Mouse (Mus musculus) heart, embryonic 11.5 days (tissue): ENCODE results near the gene Iqschfp. TPM values are rescaled to one million over a fixed set of nuclear protein-coding genes. Genes with fewer than 3 reads are reported as not detected.

Experiments used
- ATAC-seq: fragments of 200-750 bp; cut with Nextera tagmentation; replicated peaks from 2 replicates; pipeline ENCODE4 v1.8.0; 2017; ENCODE audit warnings: moderate library complexity; ENCODE audit not compliant: insufficient number of reproducible peaks, low FRiP score, low TSS enrichment
- H3K27ac ChIP-seq: fragments of 300-500 bp; sonication (generic); 2 replicates; pipeline ENCODE4 v1.5.1; 2014; ENCODE audit warnings: mild to moderate bottlenecking, low read depth, low read length
- H3K27me3 ChIP-seq: fragments of 300-500 bp; sonication (generic); 2 replicates; pipeline ENCODE4 v1.6.1; 2014; ENCODE audit warnings: mild to moderate bottlenecking, low read length, mixed read lengths; ENCODE audit not compliant: control insufficient read depth, insufficient read depth
- H3K36me3 ChIP-seq: fragments of 300-500 bp; sonication (generic); 2 replicates; pipeline ENCODE4 v1.6.1; 2014; ENCODE audit warnings: mild to moderate bottlenecking, low read length, moderate library complexity, mixed read lengths; ENCODE audit not compliant: control insufficient read depth, insufficient read depth
- H3K4me1 ChIP-seq: fragments of 300-500 bp; sonication (generic); 2 replicates; pipeline ENCODE4 v1.6.1; 2014; ENCODE audit warnings: low read length; ENCODE audit not compliant: control insufficient read depth, insufficient read depth
- H3K4me2 ChIP-seq: fragments of 300-500 bp; sonication (generic); 2 replicates; pipeline ENCODE4 v1.6.1; 2014; ENCODE audit warnings: mild to moderate bottlenecking, moderate library complexity
- H3K4me3 ChIP-seq: fragments of 300-500 bp; sonication (generic); 2 replicates; pipeline ENCODE4 v1.5.1; 2014; ENCODE audit warnings: low read depth, low read length
- H3K9ac ChIP-seq: fragments of 300-500 bp; sonication (generic); 2 replicates; pipeline ENCODE4 v1.6.1; 2014; ENCODE audit warnings: mild to moderate bottlenecking, low read depth, low read length, moderate library complexity
- H3K9me3 ChIP-seq: fragments of 300-500 bp; sonication (generic); replicated peaks from 2 replicates; pipeline ENCODE4 v1.6.1; 2016; ENCODE audit warnings: low read length; ENCODE audit not compliant: control insufficient read depth
- WGBS: fragments of 180-500 bp; shearing (Covaris S2); extraction: QIAGEN DNeasy Blood & Tissue Kit; methylation state at CpG from one replicate; pipeline ENCODE4 v1.1.7; 2014; ENCODE audit not compliant: insufficient replicate concordance; 5-methylcytosine and 5-hydroxymethylcytosine counted together
- polyA plus RNA-seq: library from polyadenylated mRNA; unstranded; fragments of >200 nt; fragmentation: Nextera tagmentation; extraction: Ambion mirVana; gene quantifications from 2 replicates; pipeline ENCODE4 v1.2.1, GENCODE M21; 2014

Gene Iqschfp
- polyA plus RNA-seq, 1 experiment from 2014 or later, result 0.26 TPM

DNA sequence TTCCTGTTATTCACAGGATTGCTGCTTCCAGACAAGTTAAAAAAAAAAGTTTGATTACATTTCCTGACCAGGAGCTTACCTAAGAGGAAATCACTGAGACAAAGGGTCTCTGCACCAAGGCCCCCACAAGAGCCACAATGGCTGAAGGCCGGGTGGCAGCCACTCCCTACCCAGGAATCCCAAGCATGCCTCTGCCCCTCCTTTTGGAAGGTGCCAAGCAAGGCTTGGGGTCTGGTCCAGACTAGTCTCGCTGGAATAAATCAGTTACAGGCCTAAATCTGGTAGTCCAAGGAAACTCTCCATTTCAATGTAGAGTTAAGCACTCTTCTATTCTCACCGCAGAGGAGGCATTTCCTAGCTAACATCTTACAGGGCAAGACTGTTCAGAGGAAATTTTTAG lies 600.5 kb downstream of the Iqschfp start:
- Histone ChIP-seq H3K27me3 (no peaks in the 10 kb centered on the region), H3K9ac (peak overlapping the region; percentile 90), H3K4me2 (peak overlapping the region; percentile 79), H3K4me3 (peak overlapping the region; percentile 80), H3K27ac (peak overlapping the region; percentile 98), H3K36me3 (no peaks in the 10 kb centered on the region), H3K9me3 (no peaks in the 10 kb centered on the region), H3K4me1 (peaks cover 15% of the 10 kb centered on the region)
- no peak for ATAC-seq
- WGBS, result 8% methylated on average over 3 of the region's 3 CpGs

GRCm38 (mm10) chr3:68493170-68493585 lies 601.1 kb downstream of the Iqschfp start:
- peak overlapping the region; percentile 90 for H3K9ac ChIP-seq
- peak overlapping the region; percentile 79 for H3K4me2 ChIP-seq
- H3K9me3 ChIP-seq, result no peaks in the 10 kb centered on the region
- H3K4me3 ChIP-seq, result peak overlapping the region; percentile 80
- no peaks in the 10 kb centered on the region for H3K36me3 ChIP-seq
- H3K4me1 ChIP-seq, result peaks cover 15% of the 10 kb centered on the region
- peak overlapping the region; percentile 98 for H3K27ac ChIP-seq
- H3K27me3 ChIP-seq, result no peaks in the 10 kb centered on the region
- WGBS, result 0% methylated on average over 12 of the region's 12 CpGs
- ATAC-seq, result peak; percentile 63

DNA sequence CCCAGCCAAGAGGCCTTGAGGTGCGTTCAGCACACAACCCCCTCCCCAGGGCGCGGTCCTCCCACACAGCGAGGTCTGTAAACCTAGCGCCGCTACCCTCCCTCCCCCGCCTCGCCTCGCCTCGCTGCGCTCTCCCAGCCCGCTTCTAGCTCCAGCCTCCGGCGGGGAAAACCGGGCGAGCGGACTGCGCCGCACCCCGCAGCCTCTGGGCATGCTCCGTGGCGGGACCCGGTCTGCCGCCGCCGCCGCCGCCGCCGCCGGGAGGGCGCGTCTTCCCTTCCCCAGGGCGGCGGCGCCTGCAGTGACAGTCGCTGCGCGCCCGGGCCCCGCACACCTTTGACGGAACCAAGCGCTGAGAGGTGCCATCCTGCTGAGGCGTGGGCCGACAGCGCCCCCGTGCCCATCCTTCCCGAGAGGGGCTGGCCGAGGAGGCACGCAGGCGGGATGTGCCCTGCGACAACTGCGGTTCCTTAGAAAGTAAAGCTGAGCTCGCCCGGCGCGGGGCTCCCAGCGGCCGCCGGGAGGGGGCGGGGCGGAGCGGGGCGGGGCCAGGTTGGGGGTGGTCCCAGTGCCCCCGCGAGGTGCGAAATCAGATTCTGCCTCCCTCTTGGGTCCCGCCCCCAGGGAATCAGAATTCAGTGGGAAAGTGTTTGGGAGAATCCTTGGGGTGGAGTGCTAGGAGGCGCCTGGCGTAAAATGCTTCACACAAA lies 601.7 kb downstream of the Iqschfp start:
- Histone ChIP-seq H3K36me3 (no peaks in the 10 kb centered on the region), H3K9me3 (no peaks in the 10 kb centered on the region), H3K4me3 (peak overlapping the region; percentile 80), H3K4me1 (peaks cover 15% of the 10 kb centered on the region), H3K9ac (peak overlapping the region; percentile 90), H3K27ac (peak overlapping the region; percentile 98), H3K4me2 (peak overlapping the region; percentile 79), H3K27me3 (no peaks in the 10 kb centered on the region)
- WGBS, result under 1% methylated on average over 58 of the region's 70 CpGs
- ATAC-seq, result peak; percentile 79

DNA sequence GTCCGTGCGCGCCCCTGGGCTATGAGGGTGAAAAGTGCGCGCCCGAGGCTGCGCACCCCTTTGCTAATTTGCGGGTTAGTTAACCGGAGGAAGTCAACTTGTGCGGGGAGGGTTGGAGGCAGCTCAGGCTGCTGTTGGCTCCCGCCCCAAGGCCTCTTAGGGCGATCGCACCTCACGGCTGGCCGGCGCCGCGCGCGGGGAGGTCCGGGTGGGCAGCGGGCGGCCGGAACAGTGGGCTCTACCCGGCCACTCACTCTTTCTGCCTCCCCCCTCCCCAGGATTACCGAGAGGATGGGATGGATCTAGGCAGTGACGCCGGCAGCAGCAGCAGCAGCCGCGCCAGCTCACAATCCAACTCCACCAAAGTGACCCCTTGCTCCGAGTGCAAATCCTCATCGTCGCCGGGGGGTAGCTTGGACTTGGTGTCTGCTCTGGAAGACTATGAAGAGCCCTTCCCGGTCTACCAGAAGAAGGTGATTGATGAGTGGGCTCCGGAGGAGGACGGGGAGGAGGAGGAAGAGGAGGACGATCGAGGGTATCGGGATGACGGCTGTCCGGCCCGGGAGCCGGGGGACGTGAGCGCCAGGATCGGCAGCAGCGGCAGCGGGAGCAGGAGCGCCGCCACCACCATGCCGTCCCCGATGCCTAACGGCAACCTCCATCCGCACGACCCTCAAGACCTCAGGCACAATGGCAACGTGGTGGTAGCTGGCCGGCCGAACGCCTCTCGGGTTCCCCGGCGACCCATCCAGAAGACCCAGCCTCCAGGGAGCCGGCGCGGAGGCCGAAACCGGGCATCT lies 602.5 kb downstream of the Iqschfp start:
- peak overlapping the region; percentile 79 for H3K4me2 ChIP-seq
- H3K4me1 ChIP-seq, result peaks cover 21% of the 10 kb centered on the region
- no peaks in the 10 kb centered on the region for H3K36me3 ChIP-seq
- H3K27ac ChIP-seq, result peak overlapping the region; percentile 98
- H3K9me3 ChIP-seq, result no peaks in the 10 kb centered on the region
- peak overlapping the region; percentile 80 for H3K4me3 ChIP-seq
- peak; percentile 51 for ATAC-seq
- H3K9ac ChIP-seq, result peak overlapping the region; percentile 90
- under 1% methylated on average over 68 of the region's 68 CpGs for WGBS
- H3K27me3 ChIP-seq, result no peaks in the 10 kb centered on the region

GRCm38 (mm10) chr3:68495096-68495735 lies 603.2 kb downstream of the Iqschfp start:
- Histone ChIP-seq H3K9me3 (no peaks in the 10 kb centered on the region), H3K36me3 (no peaks in the 10 kb centered on the region), H3K4me1 (peaks cover 25% of the 10 kb centered on the region), H3K9ac (peak overlapping the region; percentile 90), H3K4me2 (peak overlapping the region; percentile 79), H3K4me3 (peak overlapping the region; percentile 80), H3K27ac (peak overlapping the region; percentile 98), H3K27me3 (no peaks in the 10 kb centered on the region)
- under 1% methylated on average over 37 of the region's 38 CpGs for WGBS
- peak; percentile 35; the same call in 1 of the 2 replicates for ATAC-seq

- no peak for ATAC-seq
- WGBS, result 1% methylated on average over 9 of the region's 9 CpGs
- Histone ChIP-seq H3K9me3 (no peaks in the 10 kb centered on the region), H3K4me3 (peak overlapping the region; percentile 80), H3K4me1 (peaks cover 30% of the 10 kb centered on the region), H3K27ac (peak overlapping the region; percentile 98), H3K4me2 (peak overlapping the region; percentile 79), H3K9ac (peak overlapping the region; percentile 90), H3K27me3 (no peaks in the 10 kb centered on the region), H3K36me3 (no peaks in the 10 kb centered on the region)
Observed at GRCm38 (mm10) chr3:68495736-68496242, 603.8 kb downstream of the Iqschfp start.

DNA sequence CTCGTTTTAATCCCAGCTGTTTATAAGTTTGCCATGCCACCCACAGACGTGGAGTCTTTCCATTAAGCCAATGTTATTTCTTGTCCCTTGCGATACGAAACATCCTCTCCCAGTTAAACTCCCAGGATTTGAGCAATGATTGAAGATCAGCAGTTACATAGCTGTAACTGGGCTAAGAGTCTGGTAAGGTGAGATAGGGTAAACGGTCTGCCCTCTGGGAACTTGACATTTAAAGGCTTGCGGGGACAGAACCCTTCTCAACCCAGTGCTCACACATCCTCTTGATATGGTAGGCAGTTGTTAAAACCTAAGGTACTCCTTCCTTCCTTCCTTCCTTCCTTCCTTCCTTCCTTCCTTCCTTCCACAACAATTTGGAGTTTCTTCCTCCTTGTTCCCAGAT lies 604.5 kb downstream of the Iqschfp start:
- Histone ChIP-seq H3K9me3 (no peaks in the 10 kb centered on the region), H3K4me2 (peak overlapping the region; percentile 79), H3K36me3 (no peaks in the 10 kb centered on the region), H3K4me3 (peak overlapping the region; percentile 80; the same call in 1 of the 2 replicates), H3K27ac (no peak overlapping the region), H3K27me3 (no peaks in the 10 kb centered on the region), H3K4me1 (peaks cover 34% of the 10 kb centered on the region), H3K9ac (0 out of 2 replicates have a peak overlapping the region, but pooled peaks have one; percentile 6)
- ATAC-seq, result no peak
- 32% methylated on average over 6 of the region's 6 CpGs for WGBS

DNA sequence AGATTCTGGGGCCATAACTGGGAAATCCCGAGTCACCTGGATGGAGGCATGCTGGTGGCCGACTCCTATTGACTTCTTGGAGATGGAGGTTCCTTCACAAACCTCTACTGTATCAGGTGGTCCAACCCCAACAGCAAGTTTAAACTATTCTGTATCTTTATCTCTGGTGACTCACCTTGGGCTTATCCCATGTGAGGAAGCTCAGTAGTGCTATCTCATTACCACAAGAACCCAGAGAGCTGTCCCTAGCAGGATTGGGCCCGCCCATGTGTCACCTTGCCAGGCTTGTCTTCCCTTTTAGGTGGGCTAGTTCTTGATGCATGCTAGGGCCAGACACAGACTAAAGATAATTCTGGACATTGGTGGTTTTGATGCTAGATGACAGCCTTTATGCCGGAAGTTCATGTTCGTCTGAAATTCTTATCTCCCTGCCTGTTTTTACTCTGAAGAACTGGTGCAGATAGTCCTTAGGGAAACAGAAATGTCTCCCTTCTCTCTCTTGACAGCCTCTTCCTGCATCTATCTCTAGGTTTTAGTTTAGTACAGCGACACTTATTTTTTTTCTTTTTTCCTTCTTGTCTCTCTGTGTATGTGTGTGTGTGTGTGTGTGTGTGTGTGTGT lies 607.6 kb downstream of the Iqschfp start:
- 0 out of 2 replicates have a peak, but pooled peaks have one; percentile 25 for ATAC-seq
- no peak overlapping the region for H3K4me2 ChIP-seq

More for the DNA sequence above, 607.6 kb downstream of the Iqschfp start:
- H3K36me3 ChIP-seq, result no peaks in the 10 kb centered on the region
- H3K9me3 ChIP-seq, result no peaks in the 10 kb centered on the region
- 43% methylated on average over 6 of the region's 6 CpGs for WGBS
- H3K27ac ChIP-seq, result 0 out of 2 replicates have a peak overlapping the region, but pooled peaks have one; percentile 7
- H3K4me3 ChIP-seq, result no peak overlapping the region
- no peak overlapping the region for H3K9ac ChIP-seq
- H3K27me3 ChIP-seq, result no peaks in the 10 kb centered on the region
- peaks cover 22% of the 10 kb centered on the region for H3K4me1 ChIP-seq
